Mouse (Mus musculus) retina, embryonic 14.5 days (tissue): Measurements from ENCODE around the gene Trim25.
A peak's percentile ranks its signal among the peaks of the same experiment; 100 is the strongest.
"Not testable (repeated sequence)": the region's sequence is repeated elsewhere in the genome, so short reads cannot be mapped to it uniquely, and the experiment has no call there.

Source experiments
- DNase-seq: peaks from one replicate; pipeline ENCODE4 v3.0.0-alpha.2; 2015; ENCODE audit warnings: low spot score

Trim25 gene

GRCm38 (mm10) chr11:88994492-88994891 is 4.7 kb upstream of the Trim25 start:
- no peak for DNase-seq

GRCm38 (mm10) chr11:88995616-88996015 is 3.6 kb upstream of the Trim25 start:
- DNase-seq, result no peak

GRCm38 (mm10) chr11:88996427-88996826 is 2.7 kb upstream of the Trim25 start:
- DNase-seq, result no peak

GRCm38 (mm10) chr11:88997343-88997742 is 1.8 kb upstream of the Trim25 start:
- DNase-seq, result not testable (repeated sequence)

- no peak for DNase-seq
Measured at GRCm38 (mm10) chr11:88998406-88998805, 770 bp upstream of the Trim25 start.

GRCm38 (mm10) chr11:88999723-89000526 is 749 bp downstream of the Trim25 start:
- no peak for DNase-seq

- no peak for DNase-seq
Measured at GRCm38 (mm10) chr11:89000527-89000819, 1.3 kb downstream of the Trim25 start.

GRCm38 (mm10) chr11:89001569-89001968 is 2.4 kb downstream of the Trim25 start:
- DNase-seq, result no peak

GRCm38 (mm10) chr11:89002068-89002467 is 2.9 kb downstream of the Trim25 start:
- no peak for DNase-seq

GRCm38 (mm10) chr11:89002621-89003020 is 3.4 kb downstream of the Trim25 start:
- no peak for DNase-seq

- DNase-seq, result no peak
Measured at GRCm38 (mm10) chr11:89003078-89003477, 3.9 kb downstream of the Trim25 start.

GRCm38 (mm10) chr11:89003726-89004125 is 4.5 kb downstream of the Trim25 start:
- DNase-seq, result no peak

- DNase-seq, result no peak
Measured at GRCm38 (mm10) chr11:89005473-89005872, 6.3 kb downstream of the Trim25 start.

- DNase-seq, result no peak
Measured at GRCm38 (mm10) chr11:89006404-89006803, 7.2 kb downstream of the Trim25 start.

- DNase-seq, result no peak
Measured at GRCm38 (mm10) chr11:89007582-89007981, 8.4 kb downstream of the Trim25 start.

- DNase-seq, result no peak
Measured at GRCm38 (mm10) chr11:89009066-89009465, 9.9 kb downstream of the Trim25 start.

GRCm38 (mm10) chr11:89009496-89009895 is 10.3 kb downstream of the Trim25 start:
- DNase-seq, result no peak

- no peak for DNase-seq
Measured at GRCm38 (mm10) chr11:89012241-89012640, 13.1 kb downstream of the Trim25 start.

GRCm38 (mm10) chr11:89017514-89018182 is 18.5 kb downstream of the Trim25 start:
- DNase-seq, result no peak

GRCm38 (mm10) chr11:89020681-89021305 is 21.6 kb downstream of the Trim25 start:
- DNase-seq, result peak; percentile 34

GRCm38 (mm10) chr11:89021687-89022086 is 22.5 kb downstream of the Trim25 start:
- no peak for DNase-seq

- no peak for DNase-seq
Measured at GRCm38 (mm10) chr11:89022120-89022731, 23.1 kb downstream of the Trim25 start.

- no peak for DNase-seq
Measured at GRCm38 (mm10) chr11:89023477-89023876, 24.3 kb downstream of the Trim25 start.
